Mouse (Mus musculus) left cerebral cortex, adult 11 months (tissue): ENCODE results near the gene Sec14l4.
"Not testable (repeated sequence)": the region's sequence is repeated elsewhere in the genome, so short reads cannot be mapped to it uniquely, and the experiment has no call there.

Experiments used
- DNase-seq: peaks from one replicate; pipeline ENCODE4 v3.0.0; 2022; ENCODE audit warnings: low spot score

Sec14l4 gene

GRCm38 (mm10) chr11:4031126-4031941 is at the start of gene Sec14l4:
TSS of gene Sec14l4 (plus strand) at chr11:4031462.
- DNase-seq: no peak

DNA sequence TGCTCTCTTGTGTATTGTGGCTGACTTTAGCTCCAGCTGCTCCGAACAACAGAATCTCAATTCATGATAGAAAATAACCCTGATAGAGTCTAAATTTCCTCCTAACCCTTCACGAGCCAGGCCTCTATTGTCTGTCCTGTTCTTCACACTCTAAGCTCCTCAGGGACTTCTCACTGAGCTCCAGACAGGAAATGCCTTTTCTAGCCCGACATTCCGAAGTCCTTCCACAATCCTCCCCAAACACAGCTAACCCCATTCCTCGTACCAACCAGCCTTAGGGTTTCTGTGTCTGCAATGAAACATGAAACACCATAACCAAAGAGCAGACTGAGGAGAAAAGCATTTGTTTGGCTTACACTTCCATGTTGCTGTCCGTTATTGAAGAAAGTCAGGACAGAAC is 49.7 kb upstream of the Sec14l4 start:
- DNase-seq: no peak

DNA sequence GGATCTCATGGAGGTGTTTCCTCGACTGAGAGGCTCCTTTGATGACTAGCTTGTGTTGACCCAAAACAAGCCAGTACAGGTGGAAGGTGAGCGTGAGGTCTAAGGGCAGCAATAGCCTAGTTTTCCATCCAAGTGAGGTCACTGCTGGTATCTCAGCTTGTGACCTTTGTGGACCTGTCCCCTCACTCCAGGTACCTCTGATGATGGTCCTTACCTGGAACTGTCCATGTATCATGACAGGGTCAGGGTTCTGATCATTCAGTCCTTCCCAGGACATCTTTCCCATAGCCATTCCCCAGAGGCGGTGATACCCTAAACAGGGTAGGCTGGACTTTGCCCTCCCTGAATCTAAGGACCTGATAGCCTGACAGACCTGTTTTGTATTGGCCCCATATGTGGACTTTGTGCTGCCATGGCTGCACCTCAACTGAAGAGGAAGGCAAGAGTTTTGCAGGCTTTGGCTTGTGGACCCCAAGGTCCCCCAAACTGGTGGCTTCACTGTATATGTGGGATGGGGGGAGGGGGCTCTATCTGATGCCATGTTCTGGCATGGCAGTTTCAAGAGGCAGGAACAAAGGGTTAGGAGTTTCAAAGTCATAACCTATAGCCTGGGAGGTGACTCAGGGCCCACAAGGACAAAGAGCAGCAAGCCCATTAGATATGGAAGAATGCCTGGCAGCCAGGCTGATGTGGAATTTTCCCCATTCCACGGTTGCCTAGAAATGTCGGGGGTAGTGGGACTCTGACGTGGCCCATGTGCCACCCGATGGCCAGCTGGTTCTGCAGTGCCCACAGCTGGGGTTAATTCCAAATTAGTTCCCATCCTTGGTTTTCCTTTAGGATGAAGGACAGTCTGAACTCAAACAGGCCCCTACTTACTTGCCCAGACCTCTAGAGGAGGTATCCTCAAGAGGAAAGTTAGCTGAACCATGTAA is 48.7 kb upstream of the Sec14l4 start:
- DNase-seq: no peak

GRCm38 (mm10) chr11:3983291-3983862 is 47.9 kb upstream of the Sec14l4 start, which contains the start of gene Gal3st1:
TSS of gene Gal3st1 (plus strand) at chr11:3983636.
- peak; percentile 39 for DNase-seq

GRCm38 (mm10) chr11:3983863-3984745 is 47.2 kb upstream of the Sec14l4 start:
- DNase-seq: no peak

GRCm38 (mm10) chr11:3989748-3990147 is 41.5 kb upstream of the Sec14l4 start:
- no peak for DNase-seq

DNA sequence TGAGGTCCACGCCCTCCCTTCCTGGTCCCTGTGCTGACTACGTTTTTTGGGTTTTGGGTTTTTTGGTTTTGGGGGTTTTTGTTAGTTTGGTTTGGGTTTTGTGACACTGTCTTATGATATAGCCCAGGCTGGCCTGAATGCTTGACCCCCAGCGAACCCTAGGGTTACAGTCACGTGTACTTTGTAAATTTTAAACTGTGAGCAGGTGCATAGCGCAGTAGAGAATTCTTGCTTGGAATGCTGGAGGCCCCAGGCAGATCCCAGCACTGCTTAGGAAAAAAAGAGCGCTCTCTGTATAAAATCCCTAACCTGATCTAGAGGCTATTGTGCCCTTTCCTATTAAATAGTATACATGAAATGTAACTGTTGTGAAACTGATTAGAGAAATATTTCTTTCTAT is 38.1 kb upstream of the Sec14l4 start:
- no peak for DNase-seq

DNA sequence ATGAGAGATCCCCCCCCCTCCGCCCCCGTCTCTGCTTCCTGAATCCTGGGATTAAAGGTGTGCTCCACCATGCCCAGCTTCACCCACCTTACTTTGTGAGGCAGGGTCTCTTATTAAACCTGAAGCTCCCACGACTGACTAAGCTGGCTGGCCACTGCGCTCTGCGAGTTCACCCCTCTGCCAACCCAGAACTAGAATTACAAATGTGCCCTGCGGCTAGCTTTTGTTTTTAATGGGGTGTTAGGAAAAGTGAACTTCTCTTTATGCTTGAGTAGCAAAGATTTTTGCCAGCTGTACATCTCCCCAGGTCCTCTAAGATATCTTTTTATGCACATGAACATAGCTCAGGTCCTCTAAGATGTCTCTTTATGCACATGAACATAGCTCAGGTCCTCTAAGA is 37.3 kb upstream of the Sec14l4 start:
- no peak for DNase-seq

DNA sequence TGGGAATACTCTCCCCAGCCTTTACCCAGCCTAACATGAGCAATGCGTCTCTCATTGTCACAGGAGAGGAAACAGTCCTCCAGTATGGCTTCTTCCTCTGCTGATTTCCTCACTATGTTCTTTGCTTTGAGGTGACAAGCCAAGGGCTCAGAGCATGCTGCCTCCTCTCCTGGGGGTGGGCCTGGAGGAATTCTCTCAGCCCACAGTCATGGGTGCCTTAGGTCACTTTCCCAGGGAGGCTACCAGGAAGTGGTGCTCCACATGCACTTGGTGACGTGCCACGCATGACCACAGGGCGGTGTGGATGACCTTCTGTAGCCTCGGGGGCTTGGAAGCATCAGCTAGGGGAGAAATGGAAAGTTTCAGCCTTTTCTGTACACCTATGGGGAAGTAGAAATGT is 35.8 kb upstream of the Sec14l4 start:
- DNase-seq: no peak

- DNase-seq: no peak
Observed at GRCm38 (mm10) chr11:3996840-3997239, 34.4 kb upstream of the Sec14l4 start.

DNA sequence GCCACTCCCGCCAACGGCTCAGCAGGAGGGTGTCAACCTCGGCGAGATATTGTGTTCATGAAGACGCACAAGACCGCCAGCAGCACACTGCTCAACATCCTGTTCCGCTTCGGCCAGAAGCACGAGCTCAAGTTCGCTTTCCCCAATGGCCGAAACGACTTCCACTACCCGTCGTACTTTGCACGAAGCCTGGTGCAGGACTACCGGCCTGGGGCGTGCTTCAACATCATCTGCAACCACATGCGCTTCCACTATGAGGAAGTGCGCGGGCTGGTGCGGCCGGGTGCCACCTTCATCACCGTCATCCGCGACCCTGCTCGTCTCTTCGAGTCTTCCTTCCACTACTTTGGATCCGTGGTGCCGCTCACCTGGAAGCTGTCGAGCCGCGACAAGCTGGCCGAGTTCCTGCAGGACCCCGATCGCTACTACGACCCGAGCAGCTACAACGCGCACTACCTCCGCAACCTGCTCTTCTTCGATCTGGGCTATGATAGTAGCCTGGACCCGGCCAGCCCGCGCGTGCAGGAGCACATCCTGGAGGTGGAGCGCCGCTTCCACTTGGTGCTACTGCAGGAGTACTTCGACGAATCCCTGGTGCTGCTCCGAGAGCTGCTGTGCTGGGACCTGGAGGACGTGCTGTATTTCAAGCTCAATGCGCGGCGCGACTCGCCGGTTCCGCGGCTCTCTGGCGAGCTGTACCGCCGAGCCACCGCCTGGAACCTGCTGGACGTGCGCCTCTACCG is 33.1 kb upstream of the Sec14l4 start:
- DNase-seq: no peak

DNA sequence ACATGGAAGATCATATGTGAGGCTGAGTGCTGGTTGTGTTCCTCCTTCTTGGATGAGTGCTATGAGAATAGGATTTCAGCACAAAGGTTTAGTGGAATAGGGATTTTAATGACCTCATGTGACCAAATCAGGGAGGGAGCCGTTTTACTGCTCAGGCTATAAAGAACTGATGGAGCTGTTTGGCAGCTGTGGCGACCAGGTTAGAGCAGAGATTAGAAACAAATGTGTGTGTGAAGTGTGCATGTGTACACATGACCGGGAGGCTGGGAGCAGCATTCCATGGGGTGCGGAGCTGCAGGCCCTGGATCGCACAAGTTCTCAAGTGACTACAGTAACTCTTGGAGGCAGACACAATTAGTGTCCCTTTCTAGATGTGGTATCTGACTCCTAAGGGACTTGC is 31.7 kb upstream of the Sec14l4 start:
- no peak for DNase-seq

DNA sequence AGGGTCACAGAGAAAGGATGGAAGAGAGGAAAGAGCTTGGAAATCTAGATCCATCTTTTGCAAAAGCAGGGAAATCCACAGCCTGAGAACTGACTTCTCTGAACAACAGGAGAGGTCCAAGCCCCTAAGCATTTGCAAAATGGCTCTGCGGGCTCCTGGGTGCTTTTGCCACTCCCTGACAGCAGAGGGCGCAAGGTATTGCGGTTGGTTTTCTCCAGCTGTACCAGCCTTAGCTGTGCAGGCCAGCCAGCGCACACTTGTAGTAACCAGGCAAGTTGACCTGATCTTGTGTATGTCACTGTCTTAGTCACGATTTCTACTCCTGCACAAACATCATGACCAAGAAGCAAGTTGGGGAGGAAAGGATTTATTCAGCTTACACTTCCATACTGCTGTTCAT is 29.7 kb upstream of the Sec14l4 start:
- DNase-seq: no peak

- no peak for DNase-seq
Observed at GRCm38 (mm10) chr11:4005220-4005805, 25.9 kb upstream of the Sec14l4 start.

- DNase-seq: no peak
Observed at GRCm38 (mm10) chr11:4006462-4006861, 24.8 kb upstream of the Sec14l4 start.

DNA sequence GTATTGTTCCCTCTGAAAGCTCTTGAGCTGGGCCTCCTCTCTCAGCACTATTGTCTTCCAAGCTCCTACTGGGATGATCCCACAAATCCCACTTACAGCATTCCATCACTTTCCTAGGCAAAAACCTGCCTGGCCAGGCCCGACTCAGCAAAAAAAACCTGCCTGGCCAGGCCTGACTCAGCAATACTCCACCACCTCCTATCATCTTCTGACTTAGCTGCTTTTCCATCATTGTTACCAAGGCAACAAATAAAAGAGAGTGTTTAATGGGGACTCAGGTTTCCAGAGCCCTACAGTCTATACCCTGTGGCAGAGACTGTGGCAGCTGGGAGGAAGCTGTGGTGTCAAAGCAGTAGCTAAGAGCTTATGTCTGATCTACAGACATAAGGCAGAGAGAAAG is 18.6 kb upstream of the Sec14l4 start:
- DNase-seq: no peak

DNA sequence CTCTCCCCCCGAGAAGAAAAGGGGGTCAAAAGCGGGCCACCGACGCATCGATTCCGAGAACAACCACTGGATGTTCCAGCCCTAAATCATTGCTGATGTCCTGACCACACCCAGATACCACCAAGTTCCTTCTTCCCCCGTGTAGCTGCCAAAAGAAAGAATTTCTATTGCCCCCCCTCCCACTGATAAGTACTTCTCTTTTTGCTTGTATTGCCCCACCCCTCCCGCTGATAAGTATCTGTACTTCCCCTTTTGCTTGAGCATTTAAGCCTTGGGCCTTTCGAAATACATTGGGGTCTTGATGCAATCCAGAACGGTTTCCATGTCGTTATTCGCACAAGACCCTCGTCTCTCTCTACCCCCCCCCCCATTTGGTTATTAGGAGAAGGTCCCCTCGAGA is 15.5 kb upstream of the Sec14l4 start:
- DNase-seq: not testable (repeated sequence)

DNA sequence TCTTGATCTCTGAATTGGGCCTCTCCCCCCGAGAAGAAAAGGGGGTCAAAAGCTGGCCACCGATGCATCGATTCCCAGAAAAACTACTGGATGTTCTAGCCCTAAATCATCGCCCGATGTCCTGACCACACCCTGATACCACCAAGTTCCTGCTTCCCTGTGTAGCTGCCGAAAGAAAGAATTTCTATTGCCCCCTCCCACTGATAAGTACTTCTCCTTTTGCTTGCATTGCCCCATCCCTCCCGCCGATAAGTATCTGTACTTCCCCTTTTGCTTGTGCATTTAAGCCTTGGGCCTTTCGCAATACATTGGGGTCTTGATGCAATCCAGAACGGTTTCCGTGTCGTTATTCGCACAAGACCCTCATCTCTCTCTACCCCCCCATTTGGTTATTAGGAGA is 9.2 kb upstream of the Sec14l4 start:
- not testable (repeated sequence) for DNase-seq

GRCm38 (mm10) chr11:4023321-4023720 is 7.9 kb upstream of the Sec14l4 start:
- DNase-seq: no peak

DNA sequence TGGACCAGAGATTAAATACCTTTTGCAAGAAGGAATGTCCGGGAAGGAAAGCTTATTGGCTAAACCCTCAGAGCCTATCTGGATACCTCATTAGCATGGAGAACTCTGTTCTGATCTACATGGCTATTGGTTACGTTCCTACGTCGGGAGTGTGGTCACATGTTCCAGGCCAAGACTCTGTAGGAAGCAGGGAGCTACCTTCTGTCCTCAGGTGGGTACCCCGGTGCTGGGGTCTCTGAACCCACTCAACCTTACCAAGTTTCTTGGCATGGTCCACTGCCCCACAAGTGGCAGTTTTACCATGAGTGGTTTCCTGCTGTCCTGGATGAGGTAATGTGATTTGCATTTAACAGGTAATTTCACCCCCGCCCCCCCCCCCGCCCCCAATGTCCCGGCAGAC is 4.2 kb upstream of the Sec14l4 start:
- no peak for DNase-seq
